9 mouse cellular contexts compared by ENCODE assay signal in the genomic region with DNA sequence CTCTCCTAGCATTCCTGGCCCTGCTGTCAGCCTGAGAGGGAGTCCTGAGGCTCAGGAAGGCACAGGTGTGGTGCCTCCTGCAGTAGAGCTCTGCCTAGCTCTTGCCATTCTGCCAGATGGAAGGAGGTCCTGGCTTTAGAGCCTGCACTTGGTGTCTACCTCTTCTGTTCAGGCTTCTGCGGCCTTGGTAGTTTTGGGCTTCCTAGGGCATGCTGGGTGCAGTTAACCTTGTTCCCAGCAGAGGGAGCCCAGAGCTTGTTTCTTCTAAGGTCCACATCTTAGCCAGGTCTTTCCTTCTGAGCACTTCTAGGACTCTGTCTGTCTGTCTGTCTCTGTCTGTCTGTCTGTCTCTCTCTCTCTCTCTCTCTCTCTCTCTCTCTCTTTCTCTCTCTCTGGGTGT. TPM values are rescaled to one million over a fixed set of nuclear protein-coding genes. Genes with fewer than 3 reads are reported as not detected.
DNase-seq lines count a peak whose midpoint lies in the region; TF ChIP-seq lines count a peak whose summit lies in the region.
"Had no signal": no experiment of that assay in that cellular context is flagged by ENCODE, and none has a peak within 500 bp of the region (broad histone marks: within the 10 kb centered on the region; RNA-seq: fewer than 3 reads in every experiment).

No protein-coding gene starts in this region.

- H3K4me3 ChIP-seq in CH12.LX (replicated peaks in 1 of 3; ENCODE audit: low read depth in 2 of 3, low read length in 2 of 3, poor library complexity in 1 of 3) = no peak overlapping the region
- no peak overlapping the region for H3K4me3 ChIP-seq in small intestine, adult 2 months (ENCODE audit: low read depth, low read length)

- peak; percentile 71 to 80 for TF ChIP-seq CTCF in CH12.LX (conservative IDR thresholded peaks at IDR 0.05 in 1 of 2, IDR thresholded peaks at IDR 0.05 in 1 of 2; ENCODE audit: low read depth in 2 of 2, low read length in 2 of 2)
- peak; percentile 60; the same call in 1 of the 2 replicates for TF ChIP-seq CTCF in small intestine, adult 2 months (IDR thresholded peaks at IDR 0.05; ENCODE audit: extremely low read depth, insufficient read length, insufficient replicate concordance, low read depth, low read length)

- dilution Hi-C loops in CH12.LX (cut with MboI; ENCODE audit: extremely low pct_ligation_motif_present, extremely low pct_unique_long_range_greater_than_20kb, low sequenced_read_pairs) = no loop called here

- H3K9ac ChIP-seq in CH12.LX (ENCODE audit: insufficient read depth, low read depth) = no peak overlapping the region

- H3K4me1 ChIP-seq in CH12.LX (ENCODE audit: control insufficient read depth in 1 of 2, insufficient read depth in 2 of 2) = no peaks in the 10 kb centered on the region
- H3K4me1 ChIP-seq in small intestine, adult 2 months (ENCODE audit: control insufficient read depth, insufficient read depth, insufficient read length, low read length) = no peaks in the 10 kb centered on the region

- peak; percentile 37 to 66 for DNase-seq in heart, adult 18-20 months
- DNase-seq in heart, postnatal 25 days (ENCODE audit: low spot score) = no peak
- DNase-seq in CH12.LX (ENCODE audit: extremely low read depth) = peak; percentile 72
- DNase-seq in brain, embryonic 18.5 days (ENCODE audit: low read depth, low spot score) = peak; percentile 12
- DNase-seq in forelimb bud, embryonic 11.5 days (ENCODE audit: low read depth, low spot score) = peak; percentile 60
- DNase-seq in layer of hippocampus, adult 11-12 months (ENCODE audit: low spot score) = peak; percentile 63
- peak; percentile 76 for DNase-seq in lung, postnatal 36 days

- no peak overlapping the region for H3K4me2 ChIP-seq in CH12.LX (ENCODE audit: insufficient read depth, low read depth, poor library complexity, severe bottlenecking)

- no peaks in the 10 kb centered on the region for H3K79me2 ChIP-seq in CH12.LX (replicated peaks; ENCODE audit: control insufficient read depth, extremely low read depth, insufficient read depth, poor library complexity, severe bottlenecking)

- in situ Hi-C loops in CH12.LX (cut with MboI; ENCODE audit: low pct_ligation_motif_present, low pct_unique_long_range_greater_than_20kb, low sequenced_read_pairs) = loop anchor here (5.0 kb wide), 1 partner anchor 61 kb away; no protein-coding TSS in a partner anchor

- peaks cover 79 to 93% of the 10 kb centered on the region in 2 experiments for H3K36me3 ChIP-seq in CH12.LX (replicated peaks in 1 of 2; ENCODE audit: control insufficient read depth in 1 of 2, insufficient read depth in 1 of 2, low read length in 1 of 2)
- peaks cover 41% of the 10 kb centered on the region for H3K36me3 ChIP-seq in small intestine, adult 2 months (ENCODE audit: control insufficient read depth, insufficient read depth, low read length)

- peak; percentile 51 for TF ChIP-seq RAD21 in CH12.LX (IDR thresholded peaks at IDR 0.05; ENCODE audit: low read depth, low read length)

- WGBS in small intestine, adult 2 months = 54% methylated on average over 1 of the region's 1 CpGs

- H3K27me3 ChIP-seq in CH12.LX (replicated peaks) = no peaks in the 10 kb centered on the region
- H3K27me3 ChIP-seq in small intestine, adult 2 months (ENCODE audit: control insufficient read depth, insufficient read depth, low read length) = no peaks in the 10 kb centered on the region

- TF ChIP-seq POLR2A in CH12.LX (IDR thresholded peaks at IDR 0.05; ENCODE audit: low read depth, low read length) = no peak
- TF ChIP-seq POLR2A in small intestine, adult 2 months (IDR thresholded peaks at IDR 0.05; ENCODE audit: low read depth, low read length) = no peak

- H3K27ac ChIP-seq in CH12.LX (ENCODE audit: insufficient read depth, low read depth) = no peak overlapping the region
- H3K27ac ChIP-seq in small intestine, adult 2 months (ENCODE audit: insufficient read depth, low read depth, low read length) = no peak overlapping the region
- H3K27ac ChIP-seq: macrophage had no signal

- TF ChIP-seq EP300 in CH12.LX (IDR thresholded peaks at IDR 0.05; ENCODE audit: low read length) = no peak

- intact Hi-C loops in heart, postnatal 25 days (cut with DNase I) = loop anchor here (2.0 kb wide), 1 partner anchor 59 kb away; no protein-coding TSS in a partner anchor

- H3K9me3 ChIP-seq in CH12.LX (replicated peaks; ENCODE audit: low read length) = no peaks in the 10 kb centered on the region

TF ChIP-seq in CH12.LX, 34 proteins besides CTCF, POLR2A, EP300 and RAD21:
- TF ChIP-seq SMC3 (IDR thresholded peaks at IDR 0.05; ENCODE audit: low read depth, low read length) = peak; percentile 79
- no peak for TF ChIP-seq HCFC1 (IDR thresholded peaks at IDR 0.05; ENCODE audit: low read depth, low read length)

RNA-seq across cellular contexts. Expression of a gene that starts 20.9 kb away (rescaled TPM):
- total RNA-seq in heart, adult 18-20 months (2021) = 10 to 100 TPM; 17.1 to 17.3 TPM
- 10 to 100 TPM; 16.3 to 16.9 TPM for total RNA-seq in heart, postnatal 25 days (2021)
- total RNA-seq in CH12.LX (2012; rRNA removed) = 62.7 and 81.5 TPM in 2 replicates
- total RNA-seq in CH12.LX (2014; rRNA removed) = 35.2 and 37.7 TPM in 2 replicates
- 83.8 and 86.0 TPM in 2 replicates for polyA plus RNA-seq in CH12.LX (2012; ENCODE audit: insufficient read length, low read depth)
- 7.1 and 14.1 TPM in 2 replicates for polyA plus RNA-seq in small intestine, adult 2 months (2012; rRNA removed)

RNA-seq across cellular contexts. Expression of a gene that starts 31.8 kb away (rescaled TPM):
- total RNA-seq in heart, adult 18-20 months (2021) = not detected
- total RNA-seq in heart, postnatal 25 days (2021) = not detected
- total RNA-seq in CH12.LX (2012; rRNA removed) (not detected in 2 replicates), CH12.LX (2014; rRNA removed) (not detected in 2 replicates)
- polyA plus RNA-seq in CH12.LX (2012; ENCODE audit: insufficient read length, low read depth) = 0.06 and 0.08 TPM in 2 replicates
- 0.19 and 0.27 TPM in 2 replicates for polyA plus RNA-seq in small intestine, adult 2 months (2012; rRNA removed)

RNA-seq across cellular contexts. Expression of a gene that starts 42.3 kb away (rescaled TPM):
- total RNA-seq in heart, adult 18-20 months (2021) = 1 to 10 TPM in 1 of 2 experiments, under 1 TPM in 1; 0.55 to 2.1 TPM
- under 1 TPM; 0.70 to 0.86 TPM for total RNA-seq in heart, postnatal 25 days (2021)
- total RNA-seq in CH12.LX (2012; rRNA removed) (50.7 and 53.5 TPM in 2 replicates), CH12.LX (2014; rRNA removed) (77.6 and 79.3 TPM in 2 replicates)
- 94.0 and 97.9 TPM in 2 replicates for polyA plus RNA-seq in CH12.LX (2012; ENCODE audit: insufficient read length, low read depth)
- 35.3 and 43.4 TPM in 2 replicates for polyA plus RNA-seq in small intestine, adult 2 months (2012; rRNA removed)

Comparison
In these comparisons a context has a peak if more than half of its experiments do, and no peak if none do; other contexts are left out.
1. RNA of a gene that starts 42.3 kb away (total RNA-seq): 50.7 to 79.3 TPM in CH12.LX; 0.55 to 2.1 TPM in heart, adult 18-20 months and 0.70 to 0.86 TPM in heart, postnatal 25 days; every median in the first group is over 10 times any median in the second.